Mouse (Mus musculus) embryonic fibroblast, embryonic 13.5 days (primary cell): Measurements from ENCODE around the gene Cd93. TPM values are rescaled to one million over a fixed set of nuclear protein-coding genes. Genes with fewer than 3 reads are reported as not detected.

ENCODE experiments used
- H3K27ac ChIP-seq: 2 replicates; pipeline ENCODE4 v1.5.1; 2012; ENCODE audit warnings: low read length, control low read depth, inconsistent platforms; ENCODE audit not compliant: insufficient read depth
- H3K4me1 ChIP-seq: 2 replicates; pipeline ENCODE4 v1.6.1; 2011; ENCODE audit warnings: low read length; ENCODE audit not compliant: control insufficient read depth, insufficient read depth
- H3K4me3 ChIP-seq: 2 replicates; pipeline ENCODE4 v1.5.1; 2011; ENCODE audit warnings: mild to moderate bottlenecking, control low read depth, low read length; ENCODE audit not compliant: insufficient read depth
- CTCF ChIP-seq: IDR thresholded peaks from 2 replicates; pipeline ENCODE4 v1.5.1; 2011; ENCODE audit warnings: mild to moderate bottlenecking, control low read depth, low read length, moderate library complexity, borderline replicate concordance; ENCODE audit not compliant: insufficient read depth
- POLR2A ChIP-seq: IDR thresholded peaks from 2 replicates; pipeline ENCODE4 v1.6.1; 2011; ENCODE audit warnings: low read depth, mild to moderate bottlenecking, control low read depth, low read length, moderate library complexity
- polyA plus RNA-seq: library from polyadenylated mRNA; stranded (reverse); fragments of >200 nt; gene quantifications from 2 replicates; pipeline ENCODE4 v1.2.4, GENCODE M21; 2011; ENCODE audit warnings: low read depth; ENCODE audit not compliant: missing spikeins, insufficient read length

Gene Cd93
- polyA plus RNA-seq, 1 experiment, result 1.1 TPM

DNA sequence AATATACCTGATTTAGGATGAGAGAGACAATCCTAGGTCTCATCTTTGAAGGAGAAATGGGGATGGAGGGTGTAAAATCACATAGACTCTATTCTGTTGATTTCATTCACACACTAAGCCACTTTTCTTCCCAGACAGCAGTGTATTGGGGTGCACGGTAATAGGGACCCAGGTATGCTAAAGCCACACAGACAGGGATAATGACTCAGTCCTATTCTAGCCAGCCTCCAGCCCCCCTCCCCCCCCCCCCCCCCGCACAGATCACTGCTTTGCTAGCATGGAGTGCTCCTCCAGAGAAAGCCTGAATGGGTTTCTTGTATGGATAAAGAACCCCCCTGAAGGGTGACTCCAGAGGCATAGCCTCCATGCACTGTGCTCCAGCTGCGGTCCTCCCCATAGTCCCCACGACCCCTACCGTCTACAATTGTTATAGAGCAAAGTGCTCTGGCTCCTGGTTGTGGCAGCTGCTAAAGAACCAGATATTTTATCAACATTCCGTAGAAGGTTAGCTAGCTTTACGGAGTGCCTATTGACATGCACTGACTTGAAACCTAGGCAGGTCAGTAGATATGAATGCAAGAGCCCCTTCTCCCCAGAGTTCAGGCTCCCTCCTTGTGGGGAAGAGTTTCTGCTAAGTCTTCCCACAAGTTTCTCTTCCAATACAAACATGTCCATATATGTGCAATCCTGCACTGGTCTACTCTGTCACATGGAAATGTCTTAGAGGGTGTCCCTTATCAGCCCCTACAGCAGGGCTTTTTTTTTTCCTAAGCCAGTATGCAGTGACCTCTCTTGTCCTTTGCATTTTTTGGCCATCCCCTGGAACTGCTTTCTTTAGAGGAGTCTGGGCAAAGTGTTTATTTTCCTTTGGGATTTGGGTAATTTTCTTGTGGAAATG is 26.2 kb upstream of the Cd93 start:
- H3K4me3 ChIP-seq, result no peak overlapping the region
- TF ChIP-seq CTCF, result no peak
- TF ChIP-seq POLR2A, result no peak
- peaks cover 4% of the 10 kb centered on the region; the same call in 1 of the 2 replicates for H3K4me1 ChIP-seq
- no peak overlapping the region for H3K27ac ChIP-seq

DNA sequence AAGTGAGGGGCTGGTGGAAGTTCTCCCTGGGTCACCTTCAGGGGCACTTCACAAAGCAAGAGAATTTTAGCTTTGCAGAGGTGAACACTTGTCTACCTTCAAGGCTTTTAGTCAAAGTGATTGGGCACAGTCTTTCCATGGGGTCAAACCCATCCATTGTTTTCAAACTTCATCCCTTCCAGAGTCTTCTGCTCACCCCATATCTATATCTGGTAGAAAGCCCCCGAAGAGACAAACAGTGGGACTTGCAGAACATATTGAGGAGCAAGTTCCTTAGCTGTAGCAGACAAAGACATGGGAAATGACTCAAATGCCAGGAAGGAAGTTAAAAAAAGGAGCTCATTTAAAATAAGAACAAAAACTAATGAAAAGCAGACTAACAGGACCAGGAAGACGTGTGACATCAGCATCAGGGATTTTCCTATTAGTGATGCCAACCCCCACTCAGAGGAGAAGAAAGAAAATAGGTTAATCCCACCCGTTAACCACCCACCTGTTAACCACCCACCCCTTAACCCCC is 24.6 kb upstream of the Cd93 start:
- no peak for TF ChIP-seq CTCF
- no peak for TF ChIP-seq POLR2A
- no peak overlapping the region for H3K4me3 ChIP-seq
- H3K27ac ChIP-seq, result no peak overlapping the region
- peaks cover 4% of the 10 kb centered on the region; the same call in 1 of the 2 replicates for H3K4me1 ChIP-seq

DNA sequence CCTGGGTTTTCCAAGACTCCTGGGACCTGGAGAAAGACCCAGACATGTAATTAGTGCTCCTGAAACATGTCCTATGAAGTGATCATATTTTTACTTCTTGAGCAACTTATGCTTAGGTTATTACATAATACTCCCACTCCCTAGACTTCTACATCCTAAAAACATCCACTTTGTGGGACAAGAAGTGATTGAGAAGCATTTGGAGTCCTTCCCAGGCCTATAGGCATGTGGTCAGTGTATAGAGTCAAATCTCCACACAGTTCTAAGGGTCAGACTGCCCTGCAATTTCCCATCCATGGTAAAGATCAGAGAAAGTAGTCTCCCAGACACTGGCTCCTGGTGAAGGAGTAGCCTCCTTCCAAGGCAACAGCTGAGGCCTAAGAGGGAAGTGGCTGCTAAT is 12.0 kb upstream of the Cd93 start:
- Histone ChIP-seq H3K4me1 (no peaks in the 10 kb centered on the region; the same call in 1 of the 2 replicates), H3K27ac (no peak overlapping the region), H3K4me3 (no peak overlapping the region)
- TF ChIP-seq CTCF (no peak), POLR2A (no peak)

DNA sequence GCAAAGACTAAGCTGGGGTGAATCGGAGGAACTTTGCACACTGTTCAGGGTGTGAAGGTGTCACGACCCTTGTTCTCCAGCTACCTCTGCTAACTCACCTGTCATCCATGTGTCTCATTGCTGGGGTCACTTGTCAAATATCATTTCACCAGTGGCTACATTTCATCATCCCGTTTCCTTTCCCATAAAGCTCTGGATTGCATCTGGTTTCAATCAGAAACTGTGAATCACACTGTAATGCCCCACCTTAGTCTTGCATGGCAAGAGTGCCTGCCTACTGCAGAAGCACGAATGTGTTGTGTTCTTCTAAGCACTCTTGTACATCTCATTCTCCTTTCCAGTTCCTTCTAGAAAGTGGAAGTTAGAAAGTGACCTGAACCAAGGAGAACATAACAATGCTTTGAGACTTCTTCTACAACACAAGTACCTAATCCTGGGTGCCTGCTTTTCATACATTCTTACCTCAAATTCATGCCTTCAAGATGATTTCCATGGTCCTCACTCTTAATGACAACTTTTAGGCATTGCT is 10.7 kb upstream of the Cd93 start:
- no peak for TF ChIP-seq POLR2A
- no peak for TF ChIP-seq CTCF

DNA sequence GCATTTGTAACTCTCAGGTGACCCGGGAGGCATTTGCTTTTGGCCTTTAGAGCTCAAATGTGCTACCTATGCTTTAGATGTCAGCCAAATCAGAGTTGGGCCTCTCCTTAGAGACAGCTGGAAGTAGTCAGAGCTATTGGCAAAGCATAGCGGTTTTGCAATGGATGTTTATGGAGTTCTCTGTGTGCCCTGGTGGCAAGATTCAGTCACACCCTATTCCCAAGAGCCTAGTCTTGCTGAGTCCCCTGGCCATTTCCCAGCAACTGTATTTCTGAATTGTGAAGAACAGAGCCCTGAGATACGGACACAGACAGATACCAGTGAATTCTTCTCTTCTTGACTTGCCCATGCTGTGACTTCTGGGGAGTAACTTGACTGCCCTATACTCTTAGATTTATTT is 9.7 kb upstream of the Cd93 start:
- no peak for TF ChIP-seq POLR2A
- TF ChIP-seq CTCF, result no peak
- Histone ChIP-seq H3K4me1 (no peaks in the 10 kb centered on the region; the same call in 1 of the 2 replicates), H3K4me3 (no peak overlapping the region), H3K27ac (no peak overlapping the region)

More for the DNA sequence above, 10.7 kb upstream of the Cd93 start:
- no peaks in the 10 kb centered on the region; the same call in 1 of the 2 replicates for H3K4me1 ChIP-seq
- no peak overlapping the region for H3K4me3 ChIP-seq
- H3K27ac ChIP-seq, result peak overlapping the region; percentile 61

DNA sequence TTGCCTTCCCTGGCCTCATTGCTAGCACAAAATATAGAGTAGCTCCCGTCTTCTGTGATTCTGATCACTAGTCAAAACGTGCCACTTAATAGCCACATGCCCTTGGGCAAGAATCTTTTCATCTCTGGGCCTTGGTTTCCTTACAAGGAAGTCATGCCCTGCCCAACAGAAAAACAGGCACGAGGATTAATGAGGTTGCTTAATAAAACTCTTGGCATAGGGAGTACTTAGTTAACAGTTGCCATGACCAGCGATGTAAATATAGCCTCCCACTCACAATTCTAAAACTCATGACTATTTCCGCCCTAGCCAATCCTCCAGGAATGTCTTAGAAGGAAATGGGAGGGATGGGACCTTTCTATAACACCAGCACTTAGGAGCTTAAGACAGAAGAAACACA is 8.1 kb upstream of the Cd93 start:
- no peak for TF ChIP-seq CTCF
- no peak for TF ChIP-seq POLR2A
- Histone ChIP-seq H3K27ac (no peak overlapping the region), H3K4me1 (peaks cover 3% of the 10 kb centered on the region), H3K4me3 (no peak overlapping the region)

DNA sequence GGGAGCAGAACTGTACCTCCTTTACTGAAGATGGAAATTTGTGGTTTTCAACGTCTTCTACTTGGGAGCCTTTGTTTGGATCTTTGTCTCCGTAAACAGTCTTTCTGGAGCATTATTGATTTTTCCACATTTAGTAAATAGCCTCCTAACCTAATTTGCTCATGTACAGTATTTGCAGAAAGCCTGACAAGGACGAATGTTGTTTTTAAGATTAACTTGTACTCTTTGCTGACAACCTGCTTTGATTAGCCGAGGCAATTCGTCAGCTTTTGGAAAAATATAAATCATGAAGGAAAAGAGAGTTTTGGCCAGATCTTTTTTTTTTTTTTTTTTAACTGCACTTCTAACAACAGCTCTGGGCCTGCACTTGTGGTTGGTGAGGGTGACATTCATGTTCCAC is 7.3 kb upstream of the Cd93 start:
- H3K27ac ChIP-seq, result no peak overlapping the region
- no peak overlapping the region for H3K4me3 ChIP-seq
- H3K4me1 ChIP-seq, result peaks cover 11% of the 10 kb centered on the region
- TF ChIP-seq CTCF (no peak), POLR2A (no peak)

DNA sequence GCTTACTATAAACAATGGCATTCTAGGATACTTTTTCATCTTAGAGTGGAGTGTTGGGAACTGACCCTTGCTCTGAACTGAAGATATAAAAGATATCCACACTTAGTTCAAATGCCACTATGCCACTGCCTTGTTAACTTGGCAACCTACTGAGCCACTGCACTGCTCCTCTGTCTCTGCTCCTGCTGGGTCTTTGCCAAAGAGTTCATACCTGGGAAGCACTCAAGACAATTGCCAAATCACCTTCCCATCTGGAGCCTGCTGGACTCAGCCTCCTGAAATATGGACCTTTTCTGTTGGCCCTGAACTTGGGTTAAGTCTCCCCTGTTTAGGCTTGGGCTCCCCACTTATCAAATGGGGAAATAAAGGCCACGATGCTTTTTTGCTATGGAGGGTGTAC is 6.3 kb upstream of the Cd93 start:
- Histone ChIP-seq H3K27ac (no peak overlapping the region), H3K4me3 (no peak overlapping the region), H3K4me1 (peaks cover 11% of the 10 kb centered on the region)
- TF ChIP-seq POLR2A (no peak), CTCF (no peak)

DNA sequence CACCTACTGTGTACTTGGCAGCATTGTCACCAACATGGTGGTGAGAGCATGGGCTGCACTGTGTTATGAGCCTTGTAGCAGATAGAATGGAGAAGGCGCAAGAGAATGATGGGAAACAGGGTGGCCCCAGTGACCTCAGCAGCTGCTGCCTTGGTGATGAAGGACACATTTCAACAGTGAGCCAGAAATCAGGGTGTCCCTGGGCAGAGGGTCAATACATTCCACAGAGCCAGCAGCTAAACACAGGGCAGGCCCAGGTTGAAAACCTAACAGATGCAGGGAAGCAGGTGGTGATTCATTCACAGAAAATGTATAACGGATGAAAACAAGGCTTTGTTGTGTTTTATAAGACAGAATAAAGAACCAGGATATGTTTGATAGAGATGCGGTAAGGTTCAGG is 3.1 kb upstream of the Cd93 start:
- Histone ChIP-seq H3K4me1 (peaks cover 11% of the 10 kb centered on the region), H3K4me3 (no peak overlapping the region), H3K27ac (no peak overlapping the region)
- TF ChIP-seq POLR2A (no peak), CTCF (no peak)

DNA sequence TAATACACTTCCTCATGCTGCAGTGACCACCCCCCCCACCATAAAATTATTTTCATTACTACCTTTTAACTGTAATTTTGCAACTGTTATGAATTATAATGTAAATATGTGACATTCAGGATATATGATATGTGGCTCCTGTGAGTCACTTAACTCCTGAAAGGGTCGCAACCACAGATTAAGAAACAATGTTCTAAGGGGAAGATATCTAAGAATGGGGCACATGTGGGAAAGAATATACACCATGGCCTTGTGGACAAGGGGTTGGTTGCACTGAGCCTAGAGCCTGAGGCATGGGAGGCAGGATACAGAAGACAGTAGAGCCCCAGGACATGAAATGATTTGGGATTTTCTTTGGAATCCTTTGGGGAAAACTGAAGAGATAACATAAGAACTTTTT is 2.3 kb upstream of the Cd93 start:
- no peak overlapping the region for H3K4me3 ChIP-seq
- H3K4me1 ChIP-seq, result peaks cover 11% of the 10 kb centered on the region
- TF ChIP-seq CTCF (no peak), POLR2A (no peak)
- no peak overlapping the region for H3K27ac ChIP-seq

DNA sequence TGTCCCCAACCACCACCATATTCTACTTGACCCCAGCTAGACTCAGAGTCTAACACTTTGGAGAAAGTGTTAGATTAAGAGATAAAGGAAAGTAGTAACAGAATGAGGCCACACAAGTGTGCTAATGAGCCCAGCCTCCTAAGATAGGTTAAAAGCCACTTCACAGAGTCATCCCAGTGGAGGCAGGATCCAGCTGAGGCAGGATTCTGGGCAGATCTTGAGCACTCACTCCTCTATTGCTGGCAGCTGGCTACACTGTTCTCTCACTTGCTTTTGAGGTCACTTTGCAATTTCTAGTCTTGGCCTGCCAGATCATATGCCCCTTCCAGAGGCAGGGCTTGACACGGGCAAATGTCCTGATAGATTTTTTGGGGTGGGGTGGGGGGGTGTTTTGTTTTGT is 1.1 kb upstream of the Cd93 start:
- H3K4me1 ChIP-seq, result peaks cover 13% of the 10 kb centered on the region
- no peak overlapping the region for H3K27ac ChIP-seq
- H3K4me3 ChIP-seq, result no peak overlapping the region
- TF ChIP-seq POLR2A, result no peak
- TF ChIP-seq CTCF, result no peak
